Comparison of ENCODE assay signal across 26 mouse cellular contexts in genomic region chrX:141855684-141856396, GRCm38 (mm10). TPM values are rescaled to one million over a fixed set of nuclear protein-coding genes. Genes with fewer than 3 reads are reported as not detected.
DNase-seq lines count a peak whose midpoint lies in the region; ATAC-seq lines count a peak whose summit lies in the region.
"Had no signal": no experiment of that assay in that cellular context is flagged by ENCODE, and none has a peak within 500 bp of the region (broad histone marks: within the 10 kb centered on the region; RNA-seq: fewer than 3 reads in every experiment).

No protein-coding gene starts in this region.

- no peak overlapping the region for H3K27ac ChIP-seq in neural tube, embryonic 12.5 days
- H3K27ac ChIP-seq in neural tube, embryonic 15.5 days (replicated peaks), result no peak overlapping the region
- H3K27ac ChIP-seq in forebrain, embryonic 15.5 days (replicated peaks), result no peak overlapping the region
- no peak overlapping the region for H3K27ac ChIP-seq in midbrain, embryonic 11.5 days (ENCODE audit: low read depth, low read length)
- no peak overlapping the region for H3K27ac ChIP-seq in neural tube, embryonic 14.5 days (ENCODE audit: low read depth, low read length)
- H3K27ac ChIP-seq in intestine, embryonic 16.5 days (ENCODE audit: low read length), result no peak overlapping the region
- H3K27ac ChIP-seq: embryonic facial prominence, embryonic 13.5 days; heart, embryonic 10.5 days; left cerebral cortex, adult 2 months; limb, embryonic 10.5 days had no signal

- peak; percentile 82; the same call in 1 of the 2 replicates for ATAC-seq in neural tube, embryonic 12.5 days (ENCODE audit: low FRiP score, low read depth)
- ATAC-seq in neural tube, embryonic 15.5 days (ENCODE audit: low FRiP score), result no peak
- ATAC-seq in forebrain, embryonic 15.5 days (replicated peaks), result peak; percentile 67
- peak; percentile 67; the same call in 1 of the 2 replicates for ATAC-seq in midbrain, embryonic 11.5 days (ENCODE audit: low FRiP score)
- peak; percentile 73 for ATAC-seq in neural tube, embryonic 14.5 days (ENCODE audit: low read depth)
- no peak for ATAC-seq in intestine, embryonic 16.5 days

- no peak overlapping the region for H3K9ac ChIP-seq in neural tube, embryonic 12.5 days
- no peak overlapping the region for H3K9ac ChIP-seq in neural tube, embryonic 15.5 days (replicated peaks)
- no peak overlapping the region for H3K9ac ChIP-seq in forebrain, embryonic 15.5 days (replicated peaks)
- no peak overlapping the region for H3K9ac ChIP-seq in midbrain, embryonic 11.5 days (ENCODE audit: low read length)
- no peak overlapping the region for H3K9ac ChIP-seq in neural tube, embryonic 14.5 days (replicated peaks; ENCODE audit: low read depth, low read length)
- no peak overlapping the region for H3K9ac ChIP-seq in intestine, embryonic 16.5 days (ENCODE audit: low read depth, low read length)
- H3K9ac ChIP-seq: embryonic facial prominence, embryonic 13.5 days had no signal

- WGBS in neural tube, embryonic 12.5 days, result 30% methylated on average over 6 of the region's 6 CpGs
- 27% methylated on average over 6 of the region's 6 CpGs for WGBS in neural tube, embryonic 15.5 days
- WGBS in forebrain, embryonic 15.5 days, result 20% methylated on average over 6 of the region's 6 CpGs
- WGBS in midbrain, embryonic 11.5 days, result 26% methylated on average over 6 of the region's 6 CpGs
- 26% methylated on average over 6 of the region's 6 CpGs for whole genome bisulfite sequencing in neural tube, embryonic 14.5 days
- 35% methylated on average over 6 of the region's 6 CpGs for WGBS in intestine, embryonic 16.5 days

- H3K36me3 ChIP-seq in neural tube, embryonic 12.5 days, result no peaks in the 10 kb centered on the region
- H3K36me3 ChIP-seq in neural tube, embryonic 15.5 days, result no peaks in the 10 kb centered on the region
- no peaks in the 10 kb centered on the region for H3K36me3 ChIP-seq in forebrain, embryonic 15.5 days
- H3K36me3 ChIP-seq in midbrain, embryonic 11.5 days (ENCODE audit: control insufficient read depth, insufficient read depth, low read length), result no peaks in the 10 kb centered on the region
- no peaks in the 10 kb centered on the region for H3K36me3 ChIP-seq in neural tube, embryonic 14.5 days (ENCODE audit: control insufficient read depth, insufficient read depth, low read length)
- no peaks in the 10 kb centered on the region for H3K36me3 ChIP-seq in intestine, embryonic 16.5 days (ENCODE audit: control insufficient read depth, insufficient read depth, low read length)
- H3K36me3 ChIP-seq: embryonic facial prominence, embryonic 13.5 days; heart, embryonic 10.5 days; limb, embryonic 10.5 days had no signal

- no peak for DNase-seq in midbrain, embryonic 11.5 days (ENCODE audit: low spot score, missing footprints)
- no peak for DNase-seq in gastrocnemius, postnatal 25 days
- DNase-seq: cerebellum, adult 8-10 months; kidney, adult 9 months; kidney, postnatal 36 days; lung, adult 18-20 months; lung, postnatal 14 days; right cerebral cortex, postnatal 14 days; spleen, adult 18-20 months; thymus, postnatal 36 days had no signal

- H3K4me1 ChIP-seq in neural tube, embryonic 12.5 days, result no peaks in the 10 kb centered on the region
- H3K4me1 ChIP-seq in neural tube, embryonic 15.5 days, result no peaks in the 10 kb centered on the region
- H3K4me1 ChIP-seq in forebrain, embryonic 15.5 days, result peaks cover 7% of the 10 kb centered on the region; the same call in 1 of the 2 replicates
- 0 out of 2 replicates have a peak, but pooled peaks cover 3% of the 10 kb centered on the region for H3K4me1 ChIP-seq in midbrain, embryonic 11.5 days (ENCODE audit: control insufficient read depth, insufficient read depth, low read length)
- H3K4me1 ChIP-seq in neural tube, embryonic 14.5 days (ENCODE audit: control insufficient read depth, insufficient read depth, low read length), result no peaks in the 10 kb centered on the region
- H3K4me1 ChIP-seq in intestine, embryonic 16.5 days (ENCODE audit: control insufficient read depth, insufficient read depth, low read length), result no peaks in the 10 kb centered on the region
- H3K4me1 ChIP-seq: embryonic facial prominence, embryonic 13.5 days; heart, embryonic 10.5 days; limb, embryonic 10.5 days; megakaryocyte, embryonic 14.5 days had no signal

- no peak overlapping the region for H3K4me3 ChIP-seq in neural tube, embryonic 12.5 days
- no peak overlapping the region for H3K4me3 ChIP-seq in neural tube, embryonic 15.5 days (replicated peaks)
- no peak overlapping the region for H3K4me3 ChIP-seq in forebrain, embryonic 15.5 days
- H3K4me3 ChIP-seq in midbrain, embryonic 11.5 days (ENCODE audit: low read depth, low read length), result no peak overlapping the region
- H3K4me3 ChIP-seq in neural tube, embryonic 14.5 days (ENCODE audit: low read depth, low read length), result no peak overlapping the region
- no peak overlapping the region for H3K4me3 ChIP-seq in intestine, embryonic 16.5 days (ENCODE audit: low read length)
- H3K4me3 ChIP-seq: embryonic facial prominence, embryonic 13.5 days; heart, embryonic 10.5 days; left cerebral cortex, adult 2 months; limb, embryonic 10.5 days; megakaryocyte, embryonic 14.5 days; myocyte had no signal

- H3K27me3 ChIP-seq in neural tube, embryonic 12.5 days (replicated peaks), result no peaks in the 10 kb centered on the region
- 0 out of 2 replicates have a peak, but pooled peaks cover 7% of the 10 kb centered on the region for H3K27me3 ChIP-seq in neural tube, embryonic 15.5 days (replicated peaks)
- no peaks in the 10 kb centered on the region for H3K27me3 ChIP-seq in forebrain, embryonic 15.5 days
- peaks cover 5% of the 10 kb centered on the region; the same call in 1 of the 2 replicates for H3K27me3 ChIP-seq in midbrain, embryonic 11.5 days (ENCODE audit: control insufficient read depth, insufficient read depth, low read length)
- no peaks in the 10 kb centered on the region for H3K27me3 ChIP-seq in neural tube, embryonic 14.5 days (ENCODE audit: control insufficient read depth, insufficient read depth, low read length)
- no peaks in the 10 kb centered on the region for H3K27me3 ChIP-seq in intestine, embryonic 16.5 days (replicated peaks; ENCODE audit: control insufficient read depth, insufficient read depth, low read length)

- no peak overlapping the region for H3K4me2 ChIP-seq in neural tube, embryonic 12.5 days (replicated peaks)
- H3K4me2 ChIP-seq in neural tube, embryonic 15.5 days, result no peak overlapping the region
- H3K4me2 ChIP-seq in forebrain, embryonic 15.5 days (replicated peaks), result no peak overlapping the region
- H3K4me2 ChIP-seq in midbrain, embryonic 11.5 days, result no peak overlapping the region
- H3K4me2 ChIP-seq in neural tube, embryonic 14.5 days (ENCODE audit: low read depth, low read length), result no peak overlapping the region
- no peak overlapping the region for H3K4me2 ChIP-seq in intestine, embryonic 16.5 days (ENCODE audit: low read depth, low read length)
- H3K4me2 ChIP-seq: embryonic facial prominence, embryonic 13.5 days had no signal

- H3K9me3 ChIP-seq in neural tube, embryonic 12.5 days, result no peaks in the 10 kb centered on the region
- no peaks in the 10 kb centered on the region for H3K9me3 ChIP-seq in neural tube, embryonic 15.5 days (replicated peaks)
- no peaks in the 10 kb centered on the region for H3K9me3 ChIP-seq in forebrain, embryonic 15.5 days
- no peaks in the 10 kb centered on the region for H3K9me3 ChIP-seq in midbrain, embryonic 11.5 days (ENCODE audit: control insufficient read depth, low read length)
- H3K9me3 ChIP-seq in neural tube, embryonic 14.5 days (ENCODE audit: control insufficient read depth, low read length), result no peaks in the 10 kb centered on the region
- no peaks in the 10 kb centered on the region for H3K9me3 ChIP-seq in intestine, embryonic 16.5 days (ENCODE audit: control insufficient read depth, low read length)
- H3K9me3 ChIP-seq: embryonic facial prominence, embryonic 13.5 days; heart, embryonic 10.5 days; limb, embryonic 10.5 days; megakaryocyte, embryonic 14.5 days had no signal

RNA-seq across cellular contexts. Expression of gene Gm15294, which starts 19.2 kb away (rescaled TPM):
- not detected in 2 replicates for polyA plus RNA-seq in neural tube, embryonic 12.5 days (2016; fragmentation: Nextera tagmentation; extraction: Ambion mirVana)
- not detected in 2 replicates for polyA plus RNA-seq in neural tube, embryonic 15.5 days (2015; fragmentation: Nextera tagmentation; extraction: Ambion mirVana)
- not detected in 2 replicates for polyA plus RNA-seq in forebrain, embryonic 15.5 days (2015; fragmentation: Nextera tagmentation; extraction: Ambion mirVana)
- polyA plus RNA-seq in midbrain, embryonic 11.5 days (2014; fragmentation: Nextera tagmentation; extraction: Ambion mirVana), result not detected in 2 replicates
- polyA plus RNA-seq in neural tube, embryonic 14.5 days (2014; fragmentation: Nextera tagmentation; extraction: Ambion mirVana), result not detected in 2 replicates
- 0.13 TPM in 1 of 2 replicates, not detected in the other for polyA plus RNA-seq in intestine, embryonic 16.5 days (2015; fragmentation: Nextera tagmentation; extraction: Ambion mirVana)
- under 1 TPM in 1 of 2 experiments, not detected in 1; 0.29 TPM for total RNA-seq in gastrocnemius, postnatal 25 days (2021)
- total RNA-seq: adrenal gland, adult 18-20 months; left cerebral cortex, adult 2 months; liver, adult 2 months had no signal
- polyA plus RNA-seq: C2C12; cortical plate, adult 2 months; embryonic facial prominence, embryonic 13.5 days; gonadal fat pad, adult 2 months; heart, embryonic 10.5 days; limb, embryonic 10.5 days; liver, adult 2 months; myocyte had no signal

Comparison
In these comparisons a context has a peak if more than half of its experiments do, and no peak if none do; other contexts are left out.
1. ATAC-seq: peak in neural tube, embryonic 12.5 days (single experiment), forebrain, embryonic 15.5 days (single experiment), midbrain, embryonic 11.5 days (single experiment) and neural tube, embryonic 14.5 days (single experiment); none in neural tube, embryonic 15.5 days (single experiment) and intestine, embryonic 16.5 days (single experiment).